ENCODE assay signal across 14 mouse cellular contexts in genomic region chr2:152740490-152740889, GRCm38 (mm10). TPM values are rescaled to one million over a fixed set of nuclear protein-coding genes. Genes with fewer than 3 reads are reported as not detected.
DNase-seq lines count a peak whose midpoint lies in the region; ATAC-seq and TF ChIP-seq lines count a peak whose summit lies in the region.
"Had no signal": no experiment of that assay in that cellular context is flagged by ENCODE, and none has a peak within 500 bp of the region (broad histone marks: within the 10 kb centered on the region; RNA-seq: fewer than 3 reads in every experiment).

No protein-coding gene starts in this region.

- H3K4me2 ChIP-seq in limb, embryonic 14.5 days (replicated peaks; ENCODE audit: low read depth, low read length, severe bottlenecking), result no peak overlapping the region

- H3K79me2 ChIP-seq in MEL (ENCODE audit: control insufficient read depth, insufficient read depth, low read length, poor library complexity), result peaks cover 18% of the 10 kb centered on the region

- TF ChIP-seq POLR2A in kidney, adult 2 months (IDR thresholded peaks at IDR 0.05; ENCODE audit: low read depth, low read length), result no peak
- no peak for TF ChIP-seq POLR2A in MEL (IDR thresholded peaks at IDR 0.05; ENCODE audit: control insufficient read depth in 1 of 2, insufficient read depth in 1 of 2, low read depth in 1 of 2, low read length in 2 of 2, poor library complexity in 1 of 2)
- no peak for TF ChIP-seq POLR2A in bone marrow, adult 2 months (IDR thresholded peaks at IDR 0.05; ENCODE audit: borderline replicate concordance, control insufficient read depth, low read depth, low read length)
- no peak for TF ChIP-seq POLR2A in limb, embryonic 14.5 days (IDR thresholded peaks at IDR 0.05; ENCODE audit: borderline replicate concordance, extremely low read depth, insufficient read depth, insufficient read length)

- H3K27ac ChIP-seq in kidney, adult 2 months (ENCODE audit: insufficient read depth, low read depth, low read length), result peak overlapping the region; percentile 18; the same call in 1 of the 2 replicates
- H3K27ac ChIP-seq in MEL (ENCODE audit: control insufficient read depth, low read depth, low read length), result peak overlapping the region; percentile 90
- peak overlapping the region; percentile 58 for H3K27ac ChIP-seq in bone marrow, adult 2 months (ENCODE audit: control insufficient read depth, insufficient read depth, low read depth, low read length, poor library complexity)
- H3K27ac ChIP-seq in limb, embryonic 14.5 days (replicated peaks; ENCODE audit: low read depth, low read length), result peak overlapping the region; percentile 93; the same call in 1 of the 2 replicates
- H3K27ac ChIP-seq: forebrain, embryonic 13.5 days had no signal

- DNase-seq in kidney, adult 2 months, result no peak
- DNase-seq in kidney, adult 11 months, result no peak
- peak; percentile 61 for DNase-seq in MEL (ENCODE audit: low read depth, low spot score)
- DNase-seq in limb, embryonic 14.5 days (ENCODE audit: low spot score), result no peak
- no peak for DNase-seq in B cell, adult 2 months
- no peak for DNase-seq in adrenal gland, postnatal 4 days (ENCODE audit: low spot score in 2 of 2)
- DNase-seq in Muller cell, postnatal 12 days (ENCODE audit: inconsistent ontology term), result no peak
- DNase-seq: adrenal gland, postnatal 14 days; cerebellum, postnatal 14 days had no signal

- no peak for TF ChIP-seq CTCF in kidney, adult 2 months (conservative IDR thresholded peaks at IDR 0.05; ENCODE audit: insufficient read depth, insufficient read length, low read depth, low read length)
- no peak for TF ChIP-seq CTCF in MEL (IDR thresholded peaks at IDR 0.05 in 2 of 3, conservative IDR thresholded peaks at IDR 0.05 in 1 of 3; ENCODE audit: control insufficient read depth in 1 of 3, insufficient read depth in 1 of 3, low read depth in 2 of 3, low read length in 3 of 3, poor library complexity in 1 of 3, severe bottlenecking in 1 of 3)
- no peak for TF ChIP-seq CTCF in bone marrow, adult 2 months (IDR thresholded peaks at IDR 0.05; ENCODE audit: control insufficient read depth, insufficient read depth, low read length)

- no peaks in the 10 kb centered on the region for H3K9me3 ChIP-seq in MEL (replicated peaks; ENCODE audit: insufficient read depth, low read length)
- no peaks in the 10 kb centered on the region for H3K9me3 ChIP-seq in limb, embryonic 14.5 days (ENCODE audit: control insufficient read depth, low read length)
- H3K9me3 ChIP-seq: forebrain, embryonic 13.5 days had no signal

- peak overlapping the region; percentile 48 for H3K9ac ChIP-seq in MEL (ENCODE audit: control insufficient read depth, low read depth, low read length, poor library complexity, severe bottlenecking)
- H3K9ac ChIP-seq in limb, embryonic 14.5 days (ENCODE audit: low read depth, low read length, severe bottlenecking), result no peak overlapping the region
- H3K9ac ChIP-seq: forebrain, embryonic 13.5 days; liver, embryonic 14.5 days had no signal

- no peaks in the 10 kb centered on the region for H3K27me3 ChIP-seq in kidney, adult 2 months (replicated peaks; ENCODE audit: control insufficient read depth, insufficient read depth, low read length)
- no peaks in the 10 kb centered on the region for H3K27me3 ChIP-seq in MEL (ENCODE audit: control insufficient read depth in 1 of 2, insufficient read depth in 2 of 2, low read length in 2 of 2)
- H3K27me3 ChIP-seq in limb, embryonic 14.5 days (ENCODE audit: control insufficient read depth, insufficient read depth, low read length), result no peaks in the 10 kb centered on the region
- H3K27me3 ChIP-seq: Patski had no signal

- H3K4me1 ChIP-seq in kidney, adult 2 months (ENCODE audit: control insufficient read depth, insufficient read depth, low read length), result peaks cover 3% of the 10 kb centered on the region; the same call in 1 of the 2 replicates
- peaks cover 0 to 48% of the 10 kb centered on the region in 2 experiments; a peak in 3 of 4 replicates for H3K4me1 ChIP-seq in MEL (ENCODE audit: control insufficient read depth in 1 of 2, insufficient read depth in 2 of 2, low read length in 2 of 2)
- H3K4me1 ChIP-seq in bone marrow, adult 2 months (ENCODE audit: control insufficient read depth, insufficient read depth, low read length), result no peaks in the 10 kb centered on the region; the same call in 1 of the 2 replicates
- peaks cover 30% of the 10 kb centered on the region for H3K4me1 ChIP-seq in limb, embryonic 14.5 days (ENCODE audit: control insufficient read depth, insufficient read depth, low read length)

- ATAC-seq in limb, embryonic 14.5 days (ENCODE audit: low FRiP score, low read depth), result no peak
- ATAC-seq: forebrain, embryonic 13.5 days had no signal

- 88% methylated on average over 5 of the region's 5 CpGs for WGBS in kidney, adult 2 months
- 83% methylated on average over 5 of the region's 5 CpGs for WGBS in bone marrow, adult 2 months
- 55% methylated on average over 5 of the region's 5 CpGs for WGBS in limb, embryonic 14.5 days

- H3K36me3 ChIP-seq in kidney, adult 2 months (ENCODE audit: control insufficient read depth, insufficient read depth, low read length), result no peaks in the 10 kb centered on the region
- peaks cover 0 to 28% of the 10 kb centered on the region in 2 experiments; a peak in 2 of 4 replicates for H3K36me3 ChIP-seq in MEL (ENCODE audit: control insufficient read depth in 1 of 2, insufficient read depth in 2 of 2, low read length in 2 of 2)
- H3K36me3 ChIP-seq in limb, embryonic 14.5 days (ENCODE audit: control insufficient read depth, insufficient read depth, low read length), result peaks cover 11% of the 10 kb centered on the region; the same call in 1 of the 2 replicates

- no peak for TF ChIP-seq RAD21 in MEL (IDR thresholded peaks at IDR 0.05; ENCODE audit: low read depth, low read length)

- TF ChIP-seq EP300 in MEL (IDR thresholded peaks at IDR 0.05; ENCODE audit: low read depth in 1 of 2, low read length in 2 of 2), result no peak

- no peak overlapping the region for H3K4me3 ChIP-seq in kidney, adult 2 months (ENCODE audit: insufficient read depth, low read depth, low read length)
- peak overlapping the region; percentile 3 to 28 for H3K4me3 ChIP-seq in MEL (ENCODE audit: control insufficient read depth in 1 of 2, insufficient read depth in 1 of 2, low read depth in 2 of 2, low read length in 2 of 2)
- H3K4me3 ChIP-seq in bone marrow, adult 2 months (replicated peaks; ENCODE audit: control insufficient read depth, low read depth, low read length), result no peak overlapping the region
- H3K4me3 ChIP-seq in limb, embryonic 14.5 days (replicated peaks; ENCODE audit: low read length), result no peak overlapping the region
- H3K4me3 ChIP-seq: forebrain, embryonic 13.5 days had no signal

TF ChIP-seq in MEL, 35 proteins besides CTCF, POLR2A, EP300 and RAD21:
- TF ChIP-seq SMC3 (IDR thresholded peaks at IDR 0.05; ENCODE audit: low read depth, low read length) (no peak), ZC3H11A (IDR thresholded peaks at IDR 0.05; ENCODE audit: low read depth, low read length) (no peak), E2F4 (IDR thresholded peaks at IDR 0.05; ENCODE audit: borderline replicate concordance, low read depth, low read length) (no peak)
TF ChIP-seq in MEL: peak in this region for 0.

RNA-seq across cellular contexts. Expression of gene Id1, which starts 4.4 kb away (rescaled TPM):
- polyA plus RNA-seq in kidney, adult 2 months (2012; rRNA removed), result 156 and 235 TPM in 2 replicates
- 59.8 and 102 TPM in 2 replicates for total RNA-seq in MEL (2012; rRNA removed)
- 100 to 1,000 TPM in 1 of 2 experiments, not detected in 1; 486 TPM for polyA plus RNA-seq in MEL (2012; ENCODE audit: insufficient read depth in 1 of 2, insufficient read length in 2 of 2, low read depth in 1 of 2, low replicate concordance in 2 of 2, missing spikeins in 1 of 2)
- polyA plus RNA-seq in bone marrow, adult 2 months (2011; ENCODE audit: insufficient read depth, insufficient read length, low replicate concordance, missing spikeins), result 4.2 and 15.9 TPM in 2 replicates
- polyA plus RNA-seq in limb, embryonic 14.5 days (2012; rRNA removed), result 444 and 565 TPM in 2 replicates
- polyA plus RNA-seq in limb, embryonic 14.5 days (2014; fragmentation: Nextera tagmentation; extraction: Ambion mirVana), result 184 and 198 TPM in 2 replicates
- total RNA-seq in adrenal gland, postnatal 4 days (2021), result 100 to 1,000 TPM; 103 to 129 TPM

RNA-seq across cellular contexts. Expression of gene Cox4i2, which starts 13.5 kb away (rescaled TPM):
- polyA plus RNA-seq in kidney, adult 2 months (2012; rRNA removed), result 2.9 and 3.1 TPM in 2 replicates
- not detected in 2 replicates for total RNA-seq in MEL (2012; rRNA removed)
- under 1 TPM in 1 of 2 experiments, not detected in 1; 0.17 TPM for polyA plus RNA-seq in MEL (2012; ENCODE audit: insufficient read depth in 1 of 2, insufficient read length in 2 of 2, low read depth in 1 of 2, low replicate concordance in 2 of 2, missing spikeins in 1 of 2)
- polyA plus RNA-seq in bone marrow, adult 2 months (2011; ENCODE audit: insufficient read depth, insufficient read length, low replicate concordance, missing spikeins), result 1.4 TPM in 1 of 2 replicates, not detected in the other
- polyA plus RNA-seq in limb, embryonic 14.5 days (2012; rRNA removed), result 21.7 and 23.7 TPM in 2 replicates
- 33.6 and 34.7 TPM in 2 replicates for polyA plus RNA-seq in limb, embryonic 14.5 days (2014; fragmentation: Nextera tagmentation; extraction: Ambion mirVana)
- total RNA-seq in adrenal gland, postnatal 4 days (2021), result 1 to 10 TPM; 4.2 to 4.9 TPM
- total RNA-seq: monocyte, adult 5-6 weeks had no signal

RNA-seq across cellular contexts. Expression of gene Mcts2, which starts 53.7 kb away (rescaled TPM):
- 8.4 and 10.1 TPM in 2 replicates for polyA plus RNA-seq in kidney, adult 2 months (2012; rRNA removed)
- 1.6 and 2.7 TPM in 2 replicates for total RNA-seq in MEL (2012; rRNA removed)
- 1 to 10 TPM in 1 of 2 experiments, not detected in 1; 3.0 TPM for polyA plus RNA-seq in MEL (2012; ENCODE audit: insufficient read depth in 1 of 2, insufficient read length in 2 of 2, low read depth in 1 of 2, low replicate concordance in 2 of 2, missing spikeins in 1 of 2)
- polyA plus RNA-seq in bone marrow, adult 2 months (2011; ENCODE audit: insufficient read depth, insufficient read length, low replicate concordance, missing spikeins), result 1.8 and 12.9 TPM in 2 replicates
- 11.8 and 18.6 TPM in 2 replicates for polyA plus RNA-seq in limb, embryonic 14.5 days (2012; rRNA removed)
- polyA plus RNA-seq in limb, embryonic 14.5 days (2014; fragmentation: Nextera tagmentation; extraction: Ambion mirVana), result 26.8 and 27.2 TPM in 2 replicates
- 10 to 100 TPM; 26.7 to 27.4 TPM for total RNA-seq in adrenal gland, postnatal 4 days (2021)

Comparison
In these comparisons a context has a peak if more than half of its experiments do, and no peak if none do; other contexts are left out.
1. H3K27ac ChIP-seq: peak in every context shown above with its lines; median percentile 93 in limb, embryonic 14.5 days; 90 in MEL; 58 in bone marrow, adult 2 months; 18 in kidney, adult 2 months.
2. H3K4me3 ChIP-seq: peak in MEL (2 of 2); none in kidney, adult 2 months (single experiment), bone marrow, adult 2 months (single experiment) and limb, embryonic 14.5 days (single experiment).